Mouse (Mus musculus): ENCODE measurements around the gene Stx16. TPM values are rescaled to one million over a fixed set of nuclear protein-coding genes. Genes with fewer than 3 reads are reported as not detected.

Gene Stx16
- total and polyA plus RNA-seq, 3 experiments = 14.8 to 22.3 TPM; not detected in 1

DNA sequence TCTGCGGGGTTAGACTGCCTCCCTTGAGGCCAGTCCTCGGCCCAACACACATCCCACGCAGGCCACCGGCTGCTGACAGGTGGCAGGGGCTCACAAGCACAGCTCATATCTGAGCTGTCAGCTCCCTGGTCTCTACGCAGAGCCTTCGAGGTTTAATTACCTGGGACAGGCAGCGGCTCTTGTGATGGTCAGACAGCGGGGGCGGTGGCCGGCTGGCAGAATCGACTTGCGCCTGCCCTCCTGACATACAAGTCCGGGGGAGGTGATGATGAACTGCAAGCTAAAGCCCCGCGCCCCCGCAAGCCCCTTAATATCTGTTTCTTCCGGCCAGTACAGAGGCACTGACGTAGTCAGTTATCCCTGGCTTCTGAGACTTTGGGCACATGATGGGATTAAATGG, 36.8 kb downstream of the Stx16 start:
- Histone ChIP-seq H3K27ac (ENCODE audit: control insufficient read depth, low read depth, low read length) (no peak overlapping the region), H3K9ac (ENCODE audit: control insufficient read depth, low read depth, low read length, poor library complexity, severe bottlenecking) (no peak overlapping the region), H3K79me2 (ENCODE audit: control insufficient read depth, insufficient read depth, low read length, poor library complexity) (peaks cover 9% of the 10 kb centered on the region; the same call in 1 of the 2 replicates), H3K36me3 (ENCODE audit: control insufficient read depth in 1 of 2, insufficient read depth in 2 of 2, low read length in 2 of 2) (no peaks in the 10 kb centered on the region), H3K4me3 (ENCODE audit: control insufficient read depth in 1 of 2, insufficient read depth in 1 of 2, low read depth in 2 of 2, low read length in 2 of 2) (no peak overlapping the region), H3K9me3 (replicated peaks; ENCODE audit: insufficient read depth, low read length) (no peaks in the 10 kb centered on the region), H3K4me1 (ENCODE audit: control insufficient read depth in 1 of 2, insufficient read depth in 2 of 2, low read length in 2 of 2) (peaks cover 0 to 5% of the 10 kb centered on the region in 2 experiments; a peak in 1 of 4 replicates), H3K27me3 (ENCODE audit: control insufficient read depth in 1 of 2, insufficient read depth in 2 of 2, low read length in 2 of 2) (no peaks in the 10 kb centered on the region)
- DNase-seq (ENCODE audit: low read depth, low spot score) = no peak
- TF ChIP-seq ELF1 (IDR thresholded peaks at IDR 0.05; ENCODE audit: low read depth, low read length) (no peak), SMC3 (IDR thresholded peaks at IDR 0.05; ENCODE audit: low read depth, low read length) (no peak), CHD1 (IDR thresholded peaks at IDR 0.05; ENCODE audit: low read depth, low read length) (no peak), NRF1 (IDR thresholded peaks at IDR 0.05; ENCODE audit: insufficient read depth, low read depth, low read length, poor library complexity, severe bottlenecking) (no peak), ETS1 (IDR thresholded peaks at IDR 0.05; ENCODE audit: low read depth, low read length) (no peak), USF2 (IDR thresholded peaks at IDR 0.05; ENCODE audit: borderline replicate concordance in 1 of 2, insufficient read depth in 1 of 2, low read depth in 1 of 2, low read length in 2 of 2) (no peak), ZMIZ1 (IDR thresholded peaks at IDR 0.05; ENCODE audit: low read depth, low read length) (no peak), TBP (IDR thresholded peaks at IDR 0.05; ENCODE audit: low read depth, low read length) (no peak), GATA1 (IDR thresholded peaks at IDR 0.05; ENCODE audit: low read depth, low read length) (no peak), UBTF (IDR thresholded peaks at IDR 0.05; ENCODE audit: borderline replicate concordance, insufficient read depth, low read depth, low read length) (no peak), GABPA (IDR thresholded peaks at IDR 0.05; ENCODE audit: low read depth, low read length) (no peak), RAD21 (IDR thresholded peaks at IDR 0.05; ENCODE audit: low read depth, low read length) (no peak)

DNA sequence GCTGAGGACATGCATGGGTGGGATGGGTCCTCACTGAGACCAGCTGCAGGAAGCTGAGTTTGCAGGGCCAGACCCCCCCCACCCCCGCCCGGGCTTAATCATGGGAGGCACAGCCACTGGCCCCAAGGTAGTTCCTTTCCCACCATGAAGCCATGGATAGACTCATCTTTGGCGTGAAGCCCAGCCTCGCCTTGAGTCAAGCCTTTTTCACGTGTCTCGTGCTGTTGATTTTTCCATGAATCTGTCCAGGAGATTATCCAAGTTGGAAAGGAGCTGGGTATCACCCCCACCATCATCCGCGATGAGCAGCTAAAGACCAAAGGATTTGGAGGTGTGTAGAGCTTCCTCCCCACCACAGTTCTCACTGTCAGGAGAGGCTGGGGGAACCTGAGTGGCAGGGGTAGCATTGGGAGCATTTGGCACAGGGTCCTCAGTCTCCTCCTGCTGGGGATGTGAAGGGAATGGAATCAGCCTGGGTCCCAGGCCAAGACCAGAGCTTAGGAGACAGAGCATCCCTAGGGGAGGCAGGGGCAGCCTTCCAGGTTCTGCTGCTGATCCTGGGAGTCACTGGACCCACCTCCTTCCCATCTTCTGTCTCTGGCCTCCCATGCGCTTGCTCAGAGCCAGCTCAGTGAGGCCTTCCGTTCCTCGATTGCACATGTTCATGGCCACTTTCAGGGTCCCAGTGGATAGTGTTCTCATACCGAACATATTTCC, 38.2 kb downstream of the Stx16 start:
- no peak for DNase-seq (ENCODE audit: low read depth, low spot score)

More for the DNA sequence above, 38.2 kb downstream of the Stx16 start:
- Histone ChIP-seq H3K4me1 (ENCODE audit: control insufficient read depth in 1 of 2, insufficient read depth in 2 of 2, low read length in 2 of 2) (peaks cover 0 to 5% of the 10 kb centered on the region in 2 experiments; a peak in 1 of 4 replicates), H3K9me3 (replicated peaks; ENCODE audit: insufficient read depth, low read length) (no peaks in the 10 kb centered on the region), H3K27me3 (ENCODE audit: control insufficient read depth in 1 of 2, insufficient read depth in 2 of 2, low read length in 2 of 2) (no peaks in the 10 kb centered on the region), H3K27ac (ENCODE audit: control insufficient read depth, low read depth, low read length) (no peak overlapping the region), H3K9ac (ENCODE audit: control insufficient read depth, low read depth, low read length, poor library complexity, severe bottlenecking) (no peak overlapping the region), H3K4me3 (ENCODE audit: control insufficient read depth in 1 of 2, insufficient read depth in 1 of 2, low read depth in 2 of 2, low read length in 2 of 2) (no peak overlapping the region), H3K79me2 (ENCODE audit: control insufficient read depth, insufficient read depth, low read length, poor library complexity) (peaks cover 9% of the 10 kb centered on the region; the same call in 1 of the 2 replicates), H3K36me3 (ENCODE audit: control insufficient read depth in 1 of 2, insufficient read depth in 2 of 2, low read length in 2 of 2) (no peaks in the 10 kb centered on the region)
- no peak for TF ChIP-seq RCOR1 (IDR thresholded peaks at IDR 0.05; ENCODE audit: low read depth, low read length)
- no peak for TF ChIP-seq ELF1 (IDR thresholded peaks at IDR 0.05; ENCODE audit: low read depth, low read length)
- TF ChIP-seq CHD2 (IDR thresholded peaks at IDR 0.05; ENCODE audit: low read length) = no peak
- no peak for TF ChIP-seq CTCF (IDR thresholded peaks at IDR 0.05 in 2 of 3, conservative IDR thresholded peaks at IDR 0.05 in 1 of 3; ENCODE audit: control insufficient read depth in 1 of 3, insufficient read depth in 1 of 3, low read depth in 2 of 3, low read length in 3 of 3, poor library complexity in 1 of 3, severe bottlenecking in 1 of 3)
- TF ChIP-seq UBTF (IDR thresholded peaks at IDR 0.05; ENCODE audit: borderline replicate concordance, insufficient read depth, low read depth, low read length) = no peak
- no peak for TF ChIP-seq JUND (IDR thresholded peaks at IDR 0.05; ENCODE audit: low read depth, low read length)
- TF ChIP-seq ZNF384 (IDR thresholded peaks at IDR 0.05; ENCODE audit: low read depth, low read length) = no peak
- TF ChIP-seq POLR2AphosphoS5 (IDR thresholded peaks at IDR 0.05; ENCODE audit: borderline replicate concordance, low read depth, low read length) = no peak
- no peak for TF ChIP-seq MYC (IDR thresholded peaks at IDR 0.05; ENCODE audit: low read depth, low read length)
- TF ChIP-seq MXI1 (IDR thresholded peaks at IDR 0.05; ENCODE audit: low read depth, low read length) = no peak
- no peak for TF ChIP-seq ETS1 (IDR thresholded peaks at IDR 0.05; ENCODE audit: low read depth, low read length)
- TF ChIP-seq EP300 (IDR thresholded peaks at IDR 0.05; ENCODE audit: low read depth in 1 of 2, low read length in 2 of 2) = no peak
- TF ChIP-seq MYB (IDR thresholded peaks at IDR 0.05; ENCODE audit: low read depth, low read length) = no peak
- TF ChIP-seq TAL1 (IDR thresholded peaks at IDR 0.05; ENCODE audit: low read length) = no peak

All from MEL (cell line).